Mouse (Mus musculus): ENCODE results near the gene Rnpc3.

DNA sequence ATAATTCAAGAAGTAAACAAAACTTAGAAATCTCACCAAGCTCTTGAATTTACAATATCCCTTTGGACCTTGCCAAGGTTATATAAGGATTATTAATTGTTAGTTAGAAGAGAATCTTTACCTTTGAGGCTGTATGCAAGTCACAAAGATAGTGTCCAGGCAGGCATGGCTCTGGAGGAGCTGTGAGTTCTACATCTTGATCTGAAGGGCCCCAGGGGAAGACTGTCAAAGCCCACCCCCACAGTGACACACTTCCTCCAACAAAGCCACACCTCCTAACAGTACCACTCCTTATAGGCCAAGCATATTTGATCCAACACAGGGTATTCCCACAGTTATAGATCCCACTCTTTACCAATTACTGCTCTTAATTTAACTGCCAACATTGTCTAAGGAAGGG, 4.3 kb upstream of the Rnpc3 start:
- TF ChIP-seq GATA1 (IDR thresholded peaks at IDR 0.05; ENCODE audit: borderline replicate concordance, low read length) (no peak), FLI1 (IDR thresholded peaks at IDR 0.05; ENCODE audit: low read length) (no peak)

Measured in megakaryocyte, embryonic 14.5 days (primary cell).